Mouse (Mus musculus): ENCODE data around the gene Slc34a3.

Slc34a3 gene

GRCm38 (mm10) chr2:25193330-25193770 lies 40.8 kb downstream of the Slc34a3 start:
- DNase-seq (ENCODE audit: low read depth), result peak; percentile 94

- no peak for DNase-seq (ENCODE audit: low read depth)
Measured at GRCm38 (mm10) chr2:25187841-25188240, 46.3 kb downstream of the Slc34a3 start.

- no peak for DNase-seq (ENCODE audit: low read depth)
Measured at GRCm38 (mm10) chr2:25186575-25186930, 47.6 kb downstream of the Slc34a3 start.

- peak; percentile 80 for DNase-seq (ENCODE audit: low read depth)
Measured at GRCm38 (mm10) chr2:25185625-25186574, 48.3 kb downstream of the Slc34a3 start.

GRCm38 (mm10) chr2:25184496-25184895 lies 49.7 kb downstream of the Slc34a3 start:
- DNase-seq (ENCODE audit: low read depth), result no peak

GRCm38 (mm10) chr2:25183336-25183735 lies 50.8 kb downstream of the Slc34a3 start:
- peak; percentile 57 for DNase-seq (ENCODE audit: low read depth)

- DNase-seq (ENCODE audit: low read depth), result no peak
Measured at GRCm38 (mm10) chr2:25182664-25183063, 51.5 kb downstream of the Slc34a3 start.

- DNase-seq (ENCODE audit: low read depth), result no peak
Measured at GRCm38 (mm10) chr2:25181891-25182397, 52.2 kb downstream of the Slc34a3 start.

GRCm38 (mm10) chr2:25180973-25181890 lies 52.9 kb downstream of the Slc34a3 start:
- DNase-seq (ENCODE audit: low read depth), result peak; percentile 79

- peak; percentile 94 for DNase-seq (ENCODE audit: low read depth)
Measured at GRCm38 (mm10) chr2:25180478-25180903, 53.7 kb downstream of the Slc34a3 start, which contains the start of gene Nrarp. TSS of gene Nrarp (plus strand) at chr2:25180758.

- no peak for DNase-seq (ENCODE audit: low read depth)
Measured at GRCm38 (mm10) chr2:25179566-25180217, 54.5 kb downstream of the Slc34a3 start.

Data from induced T-regulatory cell, adult 2 months (primary cell).